Mouse (Mus musculus) spleen, adult 2 months (tissue): ENCODE results near the gene Vsig10.

Source experiments
- CTCF ChIP-seq: fragments of 200-500 bp; IDR thresholded peaks from 2 replicates; pipeline ENCODE4 v1.5.1; 2011; ENCODE audit warnings: mild to moderate bottlenecking, inconsistent platforms; ENCODE audit not compliant: insufficient read depth, insufficient read length, insufficient replicate concordance; ENCODE audit errors: extremely low read depth
- POLR2A ChIP-seq: fragments of 200-500 bp; IDR thresholded peaks from 2 replicates; pipeline ENCODE4 v1.6.1; 2011; ENCODE audit warnings: low read depth, low read length, inconsistent platforms

- TF ChIP-seq CTCF (no peak), POLR2A (no peak)
These were observed 72.0 kb downstream of the Vsig10 start for GRCm38 (mm10) chr5:117390895-117391294.
